In genomic region chr11:76593620-76594326, GRCm38 (mm10) we compare ENCODE assay signal across 10 mouse cellular contexts. TPM values are rescaled to one million over a fixed set of nuclear protein-coding genes. Genes with fewer than 3 reads are reported as not detected.
DNase-seq lines count a peak whose midpoint lies in the region; ATAC-seq and TF ChIP-seq lines count a peak whose summit lies in the region.
"Had no signal": no experiment of that assay in that cellular context is flagged by ENCODE, and none has a peak within 500 bp of the region (broad histone marks: within the 10 kb centered on the region; RNA-seq: fewer than 3 reads in every experiment).

No protein-coding gene starts in this region.

- WGBS in heart, embryonic 12.5 days: 26% methylated on average over 4 of the region's 4 CpGs
- 20% methylated on average over 4 of the region's 4 CpGs for WGBS in macrophage (ENCODE audit: missing documents)
- WGBS in lung, adult 2 months: 80% methylated on average over 4 of the region's 4 CpGs

- TF ChIP-seq POLR2A in lung, adult 2 months (IDR thresholded peaks at IDR 0.05; ENCODE audit: borderline replicate concordance, extremely low read depth, low read depth, low read length): no peak

- H3K27ac ChIP-seq in heart, embryonic 12.5 days (ENCODE audit: poor library complexity, severe bottlenecking): 0 out of 2 replicates have a peak overlapping the region, but pooled peaks have one; percentile 31
- peak overlapping the region; percentile 68 for H3K27ac ChIP-seq in macrophage

- peaks cover 97% of the 10 kb centered on the region for H3K79me2 ChIP-seq in macrophage (ENCODE audit: inconsistent target)

- H3K36me3 ChIP-seq in heart, embryonic 12.5 days: no peaks in the 10 kb centered on the region
- 0 out of 2 replicates have a peak, but pooled peaks cover 8% of the 10 kb centered on the region for H3K36me3 ChIP-seq in macrophage (ENCODE audit: inconsistent target)

- DNase-seq in heart, postnatal 36 days: no peak
- DNase-seq in 416B (ENCODE audit: low read depth): peak; percentile 96
- no peak for DNase-seq in lung, adult 2 months
- no peak for DNase-seq in left cerebral cortex, postnatal 36 days (ENCODE audit: low spot score in 2 of 2)
- DNase-seq: heart, postnatal 14 days; lung, embryonic 14.5 days had no signal

- no peaks in the 10 kb centered on the region for H3K27me3 ChIP-seq in heart, embryonic 12.5 days (replicated peaks)

- no peak overlapping the region for H3K4me3 ChIP-seq in heart, embryonic 12.5 days
- no peak overlapping the region for H3K4me3 ChIP-seq in macrophage (ENCODE audit: inconsistent target)
- H3K4me3 ChIP-seq in lung, adult 2 months (replicated peaks; ENCODE audit: extremely low read depth, low read depth, low read length): no peak overlapping the region

- 0 out of 2 replicates have a peak overlapping the region, but pooled peaks have one; percentile 4 for H3K4me2 ChIP-seq in heart, embryonic 12.5 days
- H3K4me2 ChIP-seq: lung, embryonic 14.5 days had no signal

- no peaks in the 10 kb centered on the region for H3K9me3 ChIP-seq in heart, embryonic 12.5 days (replicated peaks)

- ATAC-seq in heart, embryonic 12.5 days (ENCODE audit: insufficient number of reproducible peaks, low FRiP score): peak; percentile 68
- ATAC-seq in common myeloid progenitor, adult 5-6 weeks (replicated peaks; ENCODE audit: low read depth, poor library complexity, severe bottlenecking): peak; percentile 89
- no peak for ATAC-seq in erythroblast, adult 5-6 weeks (replicated peaks; ENCODE audit: low FRiP score, poor library complexity, severe bottlenecking)

- 0 out of 2 replicates have a peak overlapping the region, but pooled peaks have one; percentile 20 for H3K9ac ChIP-seq in heart, embryonic 12.5 days
- H3K9ac ChIP-seq: lung, embryonic 14.5 days had no signal

- peaks cover 24% of the 10 kb centered on the region for H3K4me1 ChIP-seq in heart, embryonic 12.5 days (replicated peaks)
- no peaks in the 10 kb centered on the region; the same call in 1 of the 2 replicates for H3K4me1 ChIP-seq in lung, adult 2 months (ENCODE audit: control insufficient read depth, insufficient read depth, low read length)

- intact Hi-C loops in heart, postnatal 36 days (cut with DNase I): no loop called here
- intact Hi-C loops in left cerebral cortex, postnatal 36 days (cut with DNase I): no loop called here

- no peak for TF ChIP-seq CTCF in lung, adult 2 months (IDR thresholded peaks at IDR 0.05; ENCODE audit: insufficient read depth, low read length)

RNA-seq across cellular contexts. Expression of gene Abr, which starts 28.3 kb away (rescaled TPM):
- 29.9 and 34.2 TPM in 2 replicates for polyA plus RNA-seq in heart, embryonic 12.5 days (2016; fragmentation: Nextera tagmentation; extraction: Ambion mirVana)
- 10 to 100 TPM; 25.8 TPM for total RNA-seq in heart, postnatal 36 days (2021)
- total RNA-seq in common myeloid progenitor, adult 5-6 weeks (2017): 32.9 and 42.4 TPM in 2 replicates
- 1,000 to 10,000 TPM in 3 of 26 experiments, 100 to 1,000 TPM in 23; 385 to 3,736 (median 481) TPM for total RNA-seq in macrophage (2018; cell fraction: chromatin; rRNA removed)
- 100 to 1,000 TPM; 135 to 283 (median 184) TPM for total RNA-seq in macrophage (2018; cell fraction: cytosol; rRNA removed)
- total RNA-seq in macrophage (2018; cell fraction: nucleus; rRNA removed): 1,000 to 10,000 TPM in 1 of 26 experiments, 100 to 1,000 TPM in 25; 247 to 1,640 (median 305) TPM
- 100 to 138 TPM (median 115 TPM) in 3 replicates for polyA plus RNA-seq in macrophage (2018)
- 53.5 and 54.8 TPM in 2 replicates for polyA plus RNA-seq in lung, adult 2 months (2012; rRNA removed)
- total RNA-seq in erythroblast, adult 5-6 weeks (2015; ENCODE audit: low replicate concordance): 7.5 and 7.9 TPM in 2 replicates
- 14.9 and 15.8 TPM in 2 replicates for total RNA-seq in erythroblast, adult 5-6 weeks (2017; ENCODE audit: low replicate concordance)
- total RNA-seq in left cerebral cortex, postnatal 36 days (2021): 100 to 1,000 TPM; 439 to 452 TPM

Comparison
In these comparisons a context has a peak if more than half of its experiments do, and no peak if none do; other contexts are left out.
1. RNA of gene Abr, which starts 28.3 kb away (total RNA-seq): 439 to 452 TPM in left cerebral cortex, postnatal 36 days; 32.9 to 42.4 TPM in common myeloid progenitor, adult 5-6 weeks, 25.8 TPM in heart, postnatal 36 days and 7.5 to 15.8 TPM in erythroblast, adult 5-6 weeks; every median in the first group is over 10 times any median in the second.